Mouse (Mus musculus): ENCODE measurements at regions not wholly inside any gene's neighbourhood (a gene's known extent, or its start where the extent isn't known, plus 50 kb on each side); places are given as distances from the start of the nearest gene placed in this dataset.
"Not testable (repeated sequence)": the region's sequence is repeated elsewhere in the genome, so short reads cannot be mapped to it uniquely, and the experiment has no call there.

DNA sequence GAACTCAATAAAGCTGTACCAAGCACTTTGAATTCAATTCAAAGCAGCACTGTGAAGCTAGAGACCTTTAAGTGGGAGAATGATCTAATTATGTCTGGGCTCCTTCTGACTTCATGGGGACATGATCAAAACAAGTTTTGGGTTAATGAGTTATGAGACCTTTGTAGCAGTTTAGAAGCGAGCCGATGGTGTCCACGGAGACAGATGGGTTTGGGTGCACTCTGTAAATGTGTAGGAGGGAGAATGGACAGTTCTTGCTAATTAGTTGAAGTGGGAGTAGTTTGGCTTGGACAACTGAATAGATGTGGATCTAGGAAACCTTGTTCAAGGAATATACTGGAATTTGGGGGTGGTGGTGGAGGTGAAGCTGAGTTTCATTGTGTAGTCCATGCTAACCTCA, 186.3 kb upstream of the Cldn34b3 start:
- no peak for DNase-seq

DNA sequence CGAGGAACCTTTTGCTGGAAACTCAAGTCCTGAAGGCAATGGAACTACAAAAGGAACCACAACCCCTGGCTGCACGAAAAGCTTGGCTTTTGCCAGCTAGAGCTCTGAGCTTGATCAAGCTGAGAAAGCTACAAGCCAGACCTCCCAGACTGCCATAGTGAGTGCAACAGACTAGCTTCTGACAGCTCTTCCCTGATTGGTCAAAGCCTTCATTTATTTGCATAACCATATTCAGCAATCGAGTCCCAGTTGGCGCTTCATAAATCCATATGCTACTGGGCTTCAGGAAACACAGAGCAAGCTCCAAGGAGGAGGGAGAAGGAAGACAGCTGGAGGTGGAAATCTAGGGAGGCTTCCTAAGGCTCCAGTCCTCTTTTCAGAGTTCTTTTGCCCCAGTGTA, 181.4 kb upstream of the Cldn34b3 start:
- DNase-seq = no peak

DNA sequence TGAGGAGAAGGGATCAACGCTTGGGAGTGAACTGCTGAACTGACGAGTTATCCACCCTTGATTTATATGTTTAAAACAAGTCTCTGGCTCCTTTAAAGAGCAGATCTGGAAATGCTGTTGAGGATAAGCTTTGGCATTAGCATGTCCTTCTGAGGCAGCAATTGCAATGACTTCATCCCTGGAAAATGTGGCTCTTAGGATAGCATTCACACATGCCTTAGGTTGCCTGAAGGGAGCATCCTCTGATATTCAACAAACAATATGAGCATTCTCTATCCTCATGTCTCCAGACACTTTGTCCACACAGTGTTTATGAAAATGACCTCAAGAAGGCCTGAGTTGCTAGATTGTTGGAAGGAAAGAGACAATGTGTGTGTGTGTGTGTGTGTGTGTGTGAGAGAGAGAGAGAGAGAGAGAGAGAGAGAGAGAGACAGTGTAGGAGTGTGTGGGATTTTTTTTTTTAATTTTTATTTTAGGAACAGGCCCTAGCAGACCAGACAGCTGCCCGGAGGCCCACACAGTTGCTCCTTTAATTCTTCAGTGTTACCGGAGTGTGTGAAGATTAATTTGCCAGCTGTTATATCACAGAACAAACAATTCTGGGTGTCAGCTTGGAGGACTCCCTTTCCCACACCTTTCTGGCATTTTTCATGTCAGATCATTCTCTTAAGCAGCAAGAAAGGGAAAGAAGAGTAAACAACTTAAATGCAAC, 153.2 kb upstream of the Cldn34b3 start:
- no peak for DNase-seq

DNA sequence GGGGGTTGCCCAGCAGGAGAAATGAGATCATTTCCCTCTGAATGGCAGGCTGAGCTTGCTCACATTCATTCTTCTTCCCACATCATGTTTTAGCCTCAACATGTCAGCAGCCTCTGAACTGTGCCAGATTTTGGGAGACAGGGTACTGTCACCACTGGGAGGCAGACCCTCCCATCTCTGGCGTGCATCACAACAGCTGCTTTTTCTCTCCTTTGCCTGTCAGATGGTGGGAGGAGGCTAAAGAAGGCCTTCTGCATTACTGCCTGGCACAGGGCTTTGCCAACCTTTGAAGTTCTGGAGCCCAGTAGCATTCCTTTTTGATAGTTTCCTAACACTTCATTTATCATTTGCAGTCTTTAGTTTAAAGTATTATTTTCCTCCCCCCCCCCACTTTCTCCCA, 148.0 kb upstream of the Cldn34b3 start:
- DNase-seq = no peak

DNA sequence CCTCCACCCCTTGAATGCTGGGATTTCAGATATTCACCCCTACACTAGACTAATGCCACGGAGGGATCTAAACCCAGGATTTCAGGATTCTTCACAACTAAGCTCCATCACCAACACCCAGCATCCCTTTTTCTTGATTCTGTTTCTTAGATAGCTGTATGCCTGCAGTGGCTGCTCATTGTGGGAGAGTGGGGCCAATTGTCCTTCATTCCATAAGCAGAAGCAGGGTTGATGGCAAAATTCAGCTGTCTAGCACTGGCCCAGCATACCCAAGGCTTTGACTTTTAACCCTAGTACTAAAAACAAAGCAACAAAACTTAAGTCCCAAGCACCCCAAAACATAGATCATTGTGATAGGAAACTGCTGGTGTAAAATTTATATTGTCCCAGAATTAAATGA, 147.5 kb upstream of the Cldn34b3 start:
- no peak for DNase-seq

DNA sequence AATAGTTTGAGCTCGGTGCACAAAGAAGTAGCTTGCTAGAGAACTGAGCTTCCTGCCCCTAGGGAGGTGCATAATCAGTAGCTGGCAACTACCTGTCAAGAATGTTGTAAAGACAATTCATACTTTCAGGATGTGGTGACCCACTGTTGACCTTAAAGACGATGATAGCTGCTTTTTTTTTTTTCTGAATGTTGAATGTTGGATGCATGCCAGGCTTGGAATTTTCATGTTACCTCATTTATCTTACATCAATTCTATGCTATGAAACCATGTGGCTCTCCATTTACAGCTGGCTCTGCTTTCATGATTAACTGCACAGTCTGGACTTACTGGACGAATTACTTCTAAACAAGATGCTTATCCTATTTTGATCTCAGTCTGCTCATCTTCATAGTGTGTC, 143.2 kb upstream of the Cldn34b3 start:
- DNase-seq = no peak

DNA sequence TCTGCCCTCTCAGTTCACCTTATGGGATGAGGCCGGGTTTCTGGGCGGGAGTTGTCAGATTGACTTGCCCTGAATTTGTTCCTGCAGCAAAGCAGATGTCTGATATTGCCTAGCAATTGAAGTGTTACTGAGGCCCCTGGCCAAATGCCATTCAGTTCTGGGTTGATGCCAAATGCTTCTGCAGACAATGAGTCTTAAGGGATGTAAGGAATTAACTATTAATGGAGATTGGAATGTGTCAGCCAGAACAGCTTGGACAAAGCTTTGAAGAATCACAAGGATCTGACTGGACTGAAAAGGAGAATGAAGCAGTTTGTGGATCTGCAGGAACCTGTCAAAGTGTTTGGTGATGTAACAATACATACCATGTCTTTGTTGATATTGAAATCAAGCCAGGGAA, 140.7 kb upstream of the Cldn34b3 start:
- no peak for DNase-seq

DNA sequence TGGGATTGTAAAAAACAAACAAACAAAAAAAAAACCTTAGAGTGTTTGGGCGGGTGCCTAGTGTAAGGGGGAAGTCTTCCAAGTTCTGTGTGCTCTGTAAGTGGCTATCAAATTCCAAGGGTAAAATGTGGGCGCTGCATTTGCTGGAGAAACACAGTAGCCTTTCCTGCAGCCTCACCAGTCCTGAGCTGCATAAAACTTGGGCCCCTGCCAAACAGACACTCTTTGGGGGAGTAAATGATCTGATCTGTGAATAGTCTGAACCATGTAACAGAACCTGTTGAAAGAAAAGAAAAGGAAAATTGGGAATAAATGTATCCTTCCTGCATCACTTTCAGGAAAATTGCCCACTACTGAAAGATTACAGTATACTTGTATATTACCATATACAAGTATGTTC, 126.4 kb upstream of the Cldn34b3 start:
- no peak for DNase-seq

DNA sequence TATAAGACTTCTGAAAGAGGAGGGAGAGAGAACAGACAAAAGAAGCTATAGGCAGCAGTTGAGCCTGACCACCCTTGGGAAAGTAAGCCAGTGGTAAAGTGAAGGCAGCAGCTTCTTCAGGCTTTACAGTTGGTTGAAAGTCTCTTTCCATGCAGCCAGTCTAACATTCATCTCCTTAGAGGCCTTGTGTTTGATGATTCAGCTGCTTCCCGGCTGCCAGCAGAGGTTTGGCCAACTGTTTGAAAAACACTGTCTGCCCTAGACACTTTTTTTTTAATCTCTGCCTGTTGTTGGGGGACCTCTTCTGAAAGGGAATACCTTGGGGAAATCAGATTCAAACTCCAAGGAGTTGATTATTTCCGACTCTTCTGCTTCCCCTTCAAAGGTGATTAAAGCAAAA, 123.1 kb upstream of the Cldn34b3 start:
- no peak for DNase-seq

DNA sequence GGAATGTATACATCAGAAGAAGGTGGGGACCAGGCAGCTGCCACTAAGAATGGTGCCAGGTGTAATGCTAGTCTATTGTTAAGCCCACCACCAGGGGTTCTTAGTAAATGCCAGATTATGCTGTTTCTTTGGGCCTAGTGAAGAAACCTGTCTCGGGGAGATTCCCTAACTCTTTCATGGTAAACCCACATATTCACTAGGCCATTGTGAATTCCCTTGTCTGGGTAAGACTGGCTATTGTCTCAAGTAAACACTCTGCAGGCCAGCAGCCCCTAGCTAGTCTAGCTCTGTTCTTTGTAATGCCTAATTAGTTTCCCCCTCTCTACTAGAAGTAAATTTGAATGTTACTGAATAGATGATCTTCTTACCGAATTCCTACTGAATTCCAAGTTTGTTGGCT, 89.3 kb upstream of the Cldn34b3 start:
- DNase-seq = not testable (repeated sequence)

DNA sequence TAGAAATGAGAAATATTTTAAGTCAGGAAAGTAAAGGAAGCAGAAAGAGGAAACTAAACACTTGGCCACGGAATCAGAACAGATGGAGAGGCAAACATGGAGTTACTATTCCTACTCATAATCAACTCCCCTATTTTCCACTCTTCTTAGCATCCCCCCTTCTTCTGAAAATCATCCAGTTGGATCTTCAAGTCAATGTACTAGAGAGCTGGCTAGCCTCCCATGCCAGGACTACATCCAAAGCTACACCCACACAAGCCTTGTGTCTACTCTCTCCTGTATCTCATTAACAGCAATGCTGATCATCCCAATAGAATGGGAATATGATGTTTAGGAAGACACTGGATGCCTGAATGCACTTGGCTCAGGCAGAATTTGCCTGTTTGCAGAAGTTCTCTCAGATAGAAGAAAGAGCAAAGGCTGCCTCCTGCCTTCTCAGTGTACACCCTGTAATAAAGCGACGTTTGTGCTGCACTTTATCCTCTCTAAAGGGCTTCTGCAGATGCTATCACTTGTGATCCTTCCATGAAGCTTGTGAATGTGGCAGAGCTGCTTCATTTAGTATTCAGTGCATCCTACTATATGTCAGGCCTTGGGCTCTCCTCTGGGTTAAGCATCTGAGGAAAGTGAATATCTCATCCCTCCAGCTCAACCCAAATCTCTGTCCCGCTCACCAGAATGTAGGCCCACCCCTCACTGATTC, 82.5 kb upstream of the Cldn34b3 start:
- peak in 1 of 2 experiments; percentile 18 for DNase-seq

DNA sequence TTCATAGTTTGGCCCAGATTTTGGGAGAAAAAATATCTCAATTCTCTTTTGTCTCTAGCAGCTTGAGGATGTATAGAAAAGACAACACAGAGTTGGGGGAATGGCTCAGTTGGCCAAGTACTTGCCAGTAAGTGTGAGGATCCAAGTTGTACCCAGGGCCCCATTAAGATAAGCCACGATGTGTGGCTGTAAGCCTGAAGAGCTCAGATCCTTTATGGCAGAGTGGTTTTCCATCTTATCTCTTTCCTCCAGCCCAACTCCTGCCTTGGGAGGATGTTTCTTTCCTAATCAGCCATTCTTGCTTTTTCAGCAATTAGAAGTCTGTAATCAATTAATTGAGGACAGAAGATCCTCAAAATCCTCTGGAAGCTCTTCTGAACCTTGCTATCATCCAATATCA, 63.5 kb upstream of the Cldn34b3 start:
- no peak for DNase-seq

DNA sequence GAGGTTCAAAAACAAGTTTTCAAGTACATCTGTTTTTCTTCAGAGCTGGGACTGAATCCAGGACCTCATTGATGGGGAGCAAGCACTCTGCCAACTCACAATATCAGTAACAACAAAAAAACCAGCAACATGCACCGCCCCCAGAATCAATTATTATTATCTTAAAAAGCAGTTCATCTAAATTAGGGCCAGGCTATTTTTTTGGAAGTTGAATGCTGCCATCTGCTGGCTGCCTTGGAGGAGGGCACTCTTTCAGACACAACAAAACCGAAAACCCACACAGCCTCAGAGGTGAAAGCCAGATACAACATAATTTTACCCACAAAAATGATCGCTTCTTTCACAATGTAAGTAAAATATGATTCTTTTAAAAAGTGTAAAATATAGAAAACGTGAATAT, 62.7 kb upstream of the Cldn34b3 start:
- peak; percentile 12 to 50 for DNase-seq

All from cerebellum, adult 18-20 months (tissue).